Mouse (Mus musculus) liver, embryonic 16.5 days (tissue): ENCODE measurements at regions not wholly inside any gene's neighbourhood (a gene's known extent, or its start where the extent isn't known, plus 50 kb on each side); places are given as distances from the start of the nearest gene placed in this dataset.

Experiments used
- ATAC-seq: fragments of 200-750 bp; cut with Nextera tagmentation; 2 replicates; pipeline ENCODE4 v1.8.0; 2017; ENCODE audit warnings: low read depth, mild to moderate bottlenecking, moderate number of reproducible peaks, moderate library complexity
- H3K27ac ChIP-seq: fragments of 300-500 bp; sonication (generic); 2 replicates; pipeline ENCODE4 v1.5.1; 2014; ENCODE audit warnings: mild to moderate bottlenecking, low read length
- H3K27me3 ChIP-seq: fragments of 300-500 bp; sonication (generic); 2 replicates; pipeline ENCODE4 v1.6.1; 2014; ENCODE audit warnings: low read depth, low read length, mixed read lengths; ENCODE audit not compliant: control insufficient read depth, insufficient read depth
- H3K36me3 ChIP-seq: fragments of 300-500 bp; sonication (generic); 2 replicates; pipeline ENCODE4 v1.6.1; 2014; ENCODE audit warnings: mild to moderate bottlenecking; ENCODE audit not compliant: control insufficient read depth, insufficient read depth
- H3K4me1 ChIP-seq: fragments of 300-500 bp; sonication (generic); 2 replicates; pipeline ENCODE4 v1.6.1; 2014; ENCODE audit warnings: low read depth, low read length, mixed read lengths; ENCODE audit not compliant: control insufficient read depth
- H3K4me2 ChIP-seq: fragments of 300-500 bp; sonication (generic); 2 replicates; pipeline ENCODE4 v1.6.1; 2014; ENCODE audit warnings: low read depth, low read length, mixed read lengths
- H3K4me3 ChIP-seq: fragments of 300-500 bp; sonication (generic); 2 replicates; pipeline ENCODE4 v1.5.1; 2014; ENCODE audit warnings: low read depth, mild to moderate bottlenecking, low read length
- H3K9ac ChIP-seq: fragments of 300-500 bp; sonication (generic); 2 replicates; pipeline ENCODE4 v1.6.1; 2014; ENCODE audit warnings: low read depth, low read length
- H3K9me3 ChIP-seq: fragments of 300-500 bp; sonication (generic); replicated peaks from 2 replicates; pipeline ENCODE4 v1.6.1; 2016; ENCODE audit warnings: low read length; ENCODE audit not compliant: control insufficient read depth
- WGBS: fragments of 180-500 bp; shearing (Covaris S2); extraction: QIAGEN DNeasy Blood & Tissue Kit; methylation state at CpG from one replicate; pipeline ENCODE4 v1.1.7; 2014; ENCODE audit not compliant: insufficient replicate concordance; 5-methylcytosine and 5-hydroxymethylcytosine counted together

DNA sequence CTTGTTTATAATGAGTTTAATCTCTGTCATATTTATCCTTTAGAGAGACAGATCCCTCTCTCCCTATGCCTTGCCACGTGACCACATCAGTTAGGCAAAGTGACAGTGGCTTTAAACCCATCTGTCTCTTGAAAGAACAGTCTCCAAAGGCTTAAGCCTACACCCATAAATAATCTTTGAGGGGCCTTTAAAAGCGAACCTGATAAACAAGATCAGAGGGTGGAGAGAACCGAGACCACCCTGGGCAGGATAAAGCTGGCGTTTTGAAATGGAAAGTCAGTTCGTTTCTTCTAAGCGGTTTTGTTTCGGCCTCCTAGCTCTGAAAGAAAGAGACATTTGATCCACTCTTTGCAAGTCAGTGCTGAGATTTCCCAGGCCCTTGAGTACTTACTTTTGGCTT is 149.5 kb downstream of the Ackr3 start:
- Histone ChIP-seq H3K27me3 (no peaks in the 10 kb centered on the region), H3K36me3 (no peaks in the 10 kb centered on the region), H3K4me3 (no peak overlapping the region), H3K9me3 (no peaks in the 10 kb centered on the region), H3K4me2 (no peak overlapping the region), H3K27ac (no peak overlapping the region), H3K4me1 (no peaks in the 10 kb centered on the region), H3K9ac (no peak overlapping the region)
- no peak for ATAC-seq
- WGBS = 27% methylated on average over 7 of the region's 7 CpGs

DNA sequence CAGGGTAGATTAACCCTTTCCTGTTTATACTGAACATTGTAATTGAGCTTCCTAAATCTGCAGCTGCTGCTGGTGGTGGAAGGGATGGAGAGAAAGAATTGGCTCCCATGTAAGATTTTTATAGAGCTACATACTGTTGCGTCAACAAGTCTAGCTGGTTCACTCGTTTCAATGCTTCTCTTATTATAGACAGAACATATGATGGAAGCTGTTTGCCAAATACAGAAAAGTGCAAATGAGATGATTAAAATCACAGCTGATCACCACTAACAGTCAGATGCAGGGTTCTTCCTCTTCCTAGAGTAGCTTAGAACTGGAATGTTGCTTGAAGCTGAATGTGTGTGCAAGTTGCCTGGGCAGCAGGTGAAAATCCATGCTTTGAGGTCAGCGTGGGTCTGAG is 152.8 kb downstream of the Ackr3 start:
- no peaks in the 10 kb centered on the region for H3K27me3 ChIP-seq
- H3K9ac ChIP-seq = no peak overlapping the region
- no peaks in the 10 kb centered on the region for H3K36me3 ChIP-seq
- no peak overlapping the region for H3K4me2 ChIP-seq
- WGBS = 61% methylated on average over 3 of the region's 3 CpGs
- H3K4me1 ChIP-seq = no peaks in the 10 kb centered on the region
- no peaks in the 10 kb centered on the region for H3K9me3 ChIP-seq
- no peak for ATAC-seq
- no peak overlapping the region for H3K4me3 ChIP-seq
- no peak overlapping the region for H3K27ac ChIP-seq

DNA sequence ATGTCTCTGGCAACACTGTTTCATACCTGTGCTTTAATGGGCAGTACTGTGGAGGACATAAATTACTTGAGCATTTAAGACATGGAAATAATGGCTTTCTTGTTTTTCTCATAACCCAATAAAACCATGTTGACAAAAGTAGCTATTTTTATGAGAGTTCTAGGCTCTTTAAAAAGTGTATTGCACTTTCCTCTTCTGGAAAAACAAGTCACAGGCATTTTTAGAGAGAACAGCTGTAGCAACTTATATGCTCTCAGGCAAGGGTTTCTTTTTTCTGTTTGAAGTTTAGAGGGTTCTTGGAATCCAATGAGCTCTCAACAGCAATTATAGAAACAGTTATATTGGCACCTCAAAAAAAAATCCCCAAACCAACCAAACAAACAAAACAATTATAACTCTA is 153.6 kb downstream of the Ackr3 start:
- H3K9ac ChIP-seq = no peak overlapping the region

DNA sequence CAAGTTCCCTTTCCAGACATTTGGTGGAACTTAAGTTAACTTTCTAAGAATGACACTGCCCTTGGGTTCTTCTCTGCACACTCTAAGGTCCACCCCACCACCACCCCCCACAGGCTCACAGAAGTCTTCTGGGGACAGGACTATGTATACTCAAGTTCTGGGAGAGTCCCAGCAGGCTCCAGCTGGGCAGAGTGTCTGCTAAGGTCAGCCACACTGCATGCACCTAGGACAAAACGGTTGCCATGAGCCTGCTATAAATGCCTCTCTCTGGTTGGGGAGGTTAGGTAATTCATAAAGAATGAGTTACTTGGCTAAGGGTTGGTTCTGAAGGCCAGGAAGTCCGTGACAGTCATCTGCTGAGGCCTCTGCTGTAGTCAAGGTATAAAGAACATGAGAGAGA is 155.2 kb downstream of the Ackr3 start:
- ATAC-seq = no peak
- Histone ChIP-seq H3K4me2 (no peak overlapping the region), H3K27ac (no peak overlapping the region)

More for the DNA sequence above, 153.6 kb downstream of the Ackr3 start:
- ATAC-seq = no peak
- H3K36me3 ChIP-seq = no peaks in the 10 kb centered on the region
- H3K4me1 ChIP-seq = no peaks in the 10 kb centered on the region
- no peaks in the 10 kb centered on the region for H3K9me3 ChIP-seq
- H3K4me3 ChIP-seq = no peak overlapping the region
- H3K4me2 ChIP-seq = no peak overlapping the region
- no peak overlapping the region for H3K27ac ChIP-seq
- H3K27me3 ChIP-seq = no peaks in the 10 kb centered on the region

DNA sequence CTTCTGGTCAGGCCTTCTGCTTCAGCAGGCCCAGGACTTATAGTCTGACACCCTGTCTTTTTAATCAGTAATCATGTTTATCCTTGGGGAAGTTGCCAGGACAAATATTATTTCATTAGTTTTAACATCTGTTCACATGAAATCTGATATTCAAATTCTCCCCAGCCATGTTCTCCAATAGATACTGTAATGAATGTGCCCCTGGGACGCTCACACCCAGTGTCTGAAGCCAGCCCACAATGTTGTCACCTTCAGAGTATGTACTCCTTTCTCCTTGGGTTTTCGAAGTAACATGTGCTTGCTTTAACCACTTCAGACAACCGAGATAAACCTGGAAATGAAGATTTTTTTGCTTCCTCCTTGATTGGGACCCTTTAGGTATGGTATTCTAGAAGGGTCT is 156.3 kb downstream of the Ackr3 start:
- 54% methylated on average over 3 of the region's 3 CpGs for WGBS
- Histone ChIP-seq H3K36me3 (no peaks in the 10 kb centered on the region), H3K4me3 (no peak overlapping the region), H3K4me1 (no peaks in the 10 kb centered on the region), H3K27ac (no peak overlapping the region), H3K4me2 (no peak overlapping the region), H3K27me3 (no peaks in the 10 kb centered on the region), H3K9me3 (no peaks in the 10 kb centered on the region), H3K9ac (no peak overlapping the region)
- ATAC-seq = no peak

More for the DNA sequence above, 155.2 kb downstream of the Ackr3 start:
- 45% methylated on average over 2 of the region's 2 CpGs for WGBS
- H3K4me1 ChIP-seq = no peaks in the 10 kb centered on the region
- no peak overlapping the region for H3K4me3 ChIP-seq
- H3K9me3 ChIP-seq = no peaks in the 10 kb centered on the region
- no peaks in the 10 kb centered on the region for H3K27me3 ChIP-seq
- H3K9ac ChIP-seq = no peak overlapping the region
- H3K36me3 ChIP-seq = no peaks in the 10 kb centered on the region

DNA sequence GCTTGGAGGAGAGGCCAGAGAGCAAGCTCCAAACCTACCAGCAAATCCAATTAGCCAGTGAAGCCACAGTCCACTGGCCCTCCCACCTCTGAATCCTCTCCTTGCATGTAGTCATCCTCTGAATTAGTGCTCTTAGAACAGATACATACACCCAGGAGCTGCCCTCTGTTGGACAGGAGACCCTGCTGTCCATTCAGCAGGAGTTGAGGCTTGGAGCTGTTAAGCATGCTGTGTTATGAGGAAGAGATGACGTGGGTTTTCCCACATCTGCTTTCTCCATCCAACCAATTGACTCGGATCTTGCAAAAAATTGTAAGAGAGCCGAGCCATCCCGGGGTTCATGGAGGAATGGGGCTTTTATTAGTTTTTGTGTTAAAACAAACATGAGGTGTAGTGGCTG is 160.7 kb downstream of the Ackr3 start:
- no peaks in the 10 kb centered on the region for H3K36me3 ChIP-seq
- ATAC-seq = no peak
- H3K27ac ChIP-seq = no peak overlapping the region
- no peaks in the 10 kb centered on the region for H3K4me1 ChIP-seq
- no peaks in the 10 kb centered on the region for H3K9me3 ChIP-seq
- no peaks in the 10 kb centered on the region for H3K27me3 ChIP-seq
- no peak overlapping the region for H3K9ac ChIP-seq
- H3K4me2 ChIP-seq = no peak overlapping the region
- H3K4me3 ChIP-seq = no peak overlapping the region
- 57% methylated on average over 4 of the region's 4 CpGs for WGBS

DNA sequence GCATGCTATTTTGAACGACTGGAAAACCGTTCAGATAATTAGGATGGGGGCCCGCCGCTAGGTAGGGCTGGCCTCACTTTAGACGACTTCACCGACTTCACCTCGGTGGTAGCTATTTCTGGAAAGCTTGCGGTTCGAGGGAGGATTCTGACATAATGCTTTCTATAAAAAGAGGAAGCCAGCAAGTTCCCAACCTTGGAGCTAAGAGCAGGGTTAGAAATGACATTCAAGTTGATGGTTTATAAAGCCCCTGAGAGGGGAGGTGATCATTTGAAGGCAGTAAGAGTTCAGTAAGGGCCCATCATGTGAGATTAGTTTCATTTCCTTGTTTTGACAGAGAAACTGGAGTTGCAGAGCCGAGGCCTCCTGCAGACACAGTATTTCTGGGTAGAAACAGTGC is 164.8 kb downstream of the Ackr3 start:
- H3K9me3 ChIP-seq = no peaks in the 10 kb centered on the region
- no peak for ATAC-seq
- H3K27me3 ChIP-seq = no peaks in the 10 kb centered on the region
- 18% methylated on average over 10 of the region's 10 CpGs for WGBS
- H3K9ac ChIP-seq = no peak overlapping the region
- H3K4me3 ChIP-seq = no peak overlapping the region
- H3K4me1 ChIP-seq = no peaks in the 10 kb centered on the region
- no peak overlapping the region for H3K27ac ChIP-seq
- no peak overlapping the region for H3K4me2 ChIP-seq
- no peaks in the 10 kb centered on the region for H3K36me3 ChIP-seq

DNA sequence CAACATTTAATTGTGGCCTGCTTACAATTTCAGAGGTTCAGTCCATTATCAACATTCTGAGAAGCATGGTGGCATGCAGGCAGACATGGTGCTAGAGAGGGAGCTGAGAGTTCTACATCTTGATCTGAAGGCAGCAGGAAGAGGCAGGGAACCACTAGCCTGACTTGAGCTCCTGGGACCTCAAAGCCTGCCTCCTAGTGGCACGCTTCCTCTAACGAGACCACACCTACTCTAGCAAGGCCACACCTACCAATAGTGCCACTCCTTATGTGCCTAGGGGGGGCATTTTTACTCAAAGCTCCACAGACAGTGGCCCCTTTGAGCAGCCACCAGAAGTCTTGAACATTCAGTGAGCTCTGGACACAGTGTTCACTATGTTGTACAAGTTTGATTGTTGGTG is 165.5 kb downstream of the Ackr3 start:
- no peaks in the 10 kb centered on the region for H3K27me3 ChIP-seq
- WGBS = 44% methylated on average over 2 of the region's 2 CpGs
- no peak overlapping the region for H3K9ac ChIP-seq
- H3K4me1 ChIP-seq = no peaks in the 10 kb centered on the region
- H3K4me2 ChIP-seq = no peak overlapping the region
- H3K4me3 ChIP-seq = no peak overlapping the region
- no peak overlapping the region for H3K27ac ChIP-seq
- no peaks in the 10 kb centered on the region for H3K9me3 ChIP-seq
- ATAC-seq = no peak; the same call in 1 of the 2 replicates
- H3K36me3 ChIP-seq = no peaks in the 10 kb centered on the region

DNA sequence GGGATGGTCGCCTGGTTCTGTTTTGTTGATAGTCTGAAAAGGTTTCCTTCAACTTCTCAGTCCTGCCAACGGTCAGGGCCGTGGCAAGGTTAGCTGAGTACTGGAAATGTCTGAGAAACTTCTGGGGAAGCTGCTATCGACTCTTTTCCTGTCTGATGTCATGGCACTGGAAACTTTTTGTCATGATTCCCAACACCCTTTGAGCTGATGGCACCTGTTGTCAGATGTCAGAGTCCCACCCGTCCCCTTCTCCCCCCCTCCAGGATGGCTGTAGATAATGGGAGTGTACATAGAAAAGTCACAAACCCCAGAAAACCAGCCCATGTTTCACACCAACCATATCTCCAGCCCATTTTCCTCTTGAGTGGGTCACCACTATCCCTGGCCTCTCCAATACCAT is 167.0 kb downstream of the Ackr3 start:
- no peak overlapping the region for H3K4me2 ChIP-seq
- no peaks in the 10 kb centered on the region for H3K4me1 ChIP-seq
- ATAC-seq = no peak
- no peak overlapping the region for H3K4me3 ChIP-seq
- no peaks in the 10 kb centered on the region for H3K9me3 ChIP-seq
- WGBS = 51% methylated on average over 5 of the region's 5 CpGs
- H3K36me3 ChIP-seq = no peaks in the 10 kb centered on the region
- H3K27ac ChIP-seq = no peak overlapping the region
- H3K27me3 ChIP-seq = no peaks in the 10 kb centered on the region
- no peak overlapping the region for H3K9ac ChIP-seq

DNA sequence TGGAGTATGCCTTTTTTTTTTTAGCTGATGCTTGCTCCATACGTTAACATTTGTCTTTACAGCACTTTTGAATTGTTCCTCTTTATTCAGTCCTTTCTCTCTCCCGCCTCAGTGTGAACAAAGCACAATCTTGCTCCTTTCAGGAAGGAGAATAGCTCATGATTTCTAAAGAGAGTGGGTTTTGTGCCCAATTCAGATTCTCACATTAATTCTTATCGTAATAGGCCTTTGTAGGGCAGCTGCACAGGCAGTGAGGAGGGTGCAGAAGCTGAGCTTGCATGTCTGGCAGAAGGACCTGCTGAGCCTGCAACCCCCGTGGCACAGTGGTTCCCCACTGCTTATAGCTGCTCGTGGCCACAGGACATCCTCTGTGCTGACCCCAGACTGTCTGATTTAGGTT is 169.2 kb downstream of the Ackr3 start:
- H3K9me3 ChIP-seq = no peaks in the 10 kb centered on the region
- no peak overlapping the region for H3K27ac ChIP-seq
- no peaks in the 10 kb centered on the region for H3K27me3 ChIP-seq
- H3K36me3 ChIP-seq = no peaks in the 10 kb centered on the region
- no peak overlapping the region for H3K4me3 ChIP-seq
- no peak overlapping the region for H3K9ac ChIP-seq
- 47% methylated on average over 5 of the region's 5 CpGs for WGBS
- ATAC-seq = no peak
- no peaks in the 10 kb centered on the region for H3K4me1 ChIP-seq
- no peak overlapping the region for H3K4me2 ChIP-seq
